Mouse (Mus musculus): ENCODE measurements around the gene Itpkc.

GRCm38 (mm10) chr7:27228865-27229264, 404 bp upstream of the Itpkc start:
- TF ChIP-seq POLR2A (IDR thresholded peaks at IDR 0.05; ENCODE audit: borderline replicate concordance, extremely low read depth, low read depth, low read length), result no peak
- TF ChIP-seq CTCF (IDR thresholded peaks at IDR 0.05; ENCODE audit: insufficient read depth, low read length), result no peak

Data from lung, adult 2 months (tissue).